Mouse (Mus musculus) MEL (cell line): ENCODE data around the gene Ppfibp1. TPM values are rescaled to one million over a fixed set of nuclear protein-coding genes. Genes with fewer than 3 reads are reported as not detected.

Experiments
- DNase-seq: peaks from one replicate; pipeline ENCODE4 v3.0.0; 2011; ENCODE audit warnings: low read depth, low spot score
- H3K27ac ChIP-seq: 2 replicates; pipeline ENCODE4 v1.5.1; 2012; ENCODE audit warnings: low read depth, mild to moderate bottlenecking, control low read depth, low read length, moderate library complexity; ENCODE audit not compliant: control insufficient read depth
- H3K27me3 ChIP-seq, 2 experiments: fragments of 150-350 bp in 1 of 2; sonication (generic) in 1 of 2; 2 replicates each; pipeline ENCODE4 v1.6.1; 2012; ENCODE audit warnings: low read length in 2 of 2, mild to moderate bottlenecking in 2 of 2, improper control_type of control experiment in 1 of 2, moderate library complexity in 1 of 2; ENCODE audit not compliant: insufficient read depth in 2 of 2, control insufficient read depth in 1 of 2
- H3K36me3 ChIP-seq, 2 experiments: 2 replicates each; pipeline ENCODE4 v1.6.1; 2012 to 2014; ENCODE audit warnings: low read length in 2 of 2, improper control_type of control experiment in 1 of 2, inconsistent platforms in 1 of 2, mild to moderate bottlenecking in 1 of 2; ENCODE audit not compliant: insufficient read depth in 2 of 2, control insufficient read depth in 1 of 2
- H3K4me1 ChIP-seq, 2 experiments: fragments of 150-350 bp in 1 of 2; sonication (generic) in 1 of 2; 2 replicates each; pipeline ENCODE4 v1.6.1; 2012; ENCODE audit warnings: low read length in 2 of 2, improper control_type of control experiment in 1 of 2, mild to moderate bottlenecking in 1 of 2; ENCODE audit not compliant: insufficient read depth in 2 of 2, control insufficient read depth in 1 of 2
- H3K4me3 ChIP-seq, 2 experiments: fragments of 150-350 bp in 1 of 2; sonication (generic) in 1 of 2; 2 replicates each; pipeline ENCODE4 v1.5.1; 2012; ENCODE audit warnings: low read depth in 2 of 2, low read length in 2 of 2, mild to moderate bottlenecking in 2 of 2, moderate library complexity in 2 of 2, control low read depth in 1 of 2, improper control_type of control experiment in 1 of 2; ENCODE audit not compliant: control insufficient read depth in 1 of 2, insufficient read depth in 1 of 2
- H3K79me2 ChIP-seq: 2 replicates; pipeline ENCODE4 v1.6.1; 2012; ENCODE audit warnings: mild to moderate bottlenecking, low read length, moderate library complexity; ENCODE audit not compliant: control insufficient read depth, poor library complexity, insufficient read depth
- H3K9ac ChIP-seq: 2 replicates; pipeline ENCODE4 v1.6.1; 2012; ENCODE audit warnings: low read depth, mild to moderate bottlenecking, control low read depth, low read length, moderate library complexity; ENCODE audit not compliant: control insufficient read depth, poor library complexity, severe bottlenecking
- H3K9me3 ChIP-seq: fragments of 150-350 bp; sonication (generic); replicated peaks from 2 replicates; pipeline ENCODE4 v1.6.1; 2012; ENCODE audit warnings: mild to moderate bottlenecking, low read length, improper control_type of control experiment, moderate library complexity; ENCODE audit not compliant: insufficient read depth
- BHLHE40 ChIP-seq: IDR thresholded peaks from 2 replicates; pipeline ENCODE4 v1.6.1; 2012; ENCODE audit warnings: low read depth, mild to moderate bottlenecking, inconsistent platforms, low read length, improper control_type of control experiment, borderline replicate concordance
- CHD1 ChIP-seq: IDR thresholded peaks from 2 replicates; pipeline ENCODE4 v1.6.1; 2012; ENCODE audit warnings: low read depth, mild to moderate bottlenecking, inconsistent platforms, low read length, improper control_type of control experiment
- CHD2 ChIP-seq: IDR thresholded peaks from 2 replicates; pipeline ENCODE4 v1.6.1; 2011; ENCODE audit warnings: low read length, improper control_type of control experiment
- CTCF ChIP-seq, 3 experiments: IDR thresholded peaks in 2 of 3; conservative IDR thresholded peaks in 1 of 3; 2 replicates each; pipeline ENCODE4 v1.5.1; 2011 to 2012; ENCODE audit warnings: low read length in 3 of 3, low read depth in 2 of 3, mild to moderate bottlenecking in 2 of 3, improper control_type of control experiment in 1 of 3, inconsistent platforms in 1 of 3, mixed read lengths in 1 of 3, moderate library complexity in 1 of 3; ENCODE audit not compliant: control insufficient read depth in 1 of 3, insufficient read depth in 1 of 3, poor library complexity in 1 of 3, severe bottlenecking in 1 of 3
- E2F4 ChIP-seq: IDR thresholded peaks from 2 replicates; pipeline ENCODE4 v1.6.1; 2011; ENCODE audit warnings: low read depth, low read length, improper control_type of control experiment, borderline replicate concordance
- EP300 ChIP-seq, 2 experiments: IDR thresholded peaks; 2 replicates each; pipeline ENCODE4 v1.6.1; 2011; ENCODE audit warnings: improper control_type of control experiment in 2 of 2, low read length in 2 of 2, low read depth in 1 of 2, mild to moderate bottlenecking in 1 of 2
- ETS1 ChIP-seq: IDR thresholded peaks from 2 replicates; pipeline ENCODE4 v1.6.1; 2012; ENCODE audit warnings: low read depth, mild to moderate bottlenecking, inconsistent platforms, low read length, improper control_type of control experiment, moderate library complexity
- GABPA ChIP-seq: IDR thresholded peaks from 2 replicates; pipeline ENCODE4 v1.6.1; 2012; ENCODE audit warnings: low read depth, mild to moderate bottlenecking, inconsistent platforms, low read length, improper control_type of control experiment, moderate library complexity
- GATA1 ChIP-seq: IDR thresholded peaks from 2 replicates; pipeline ENCODE4 v1.6.1; 2011; ENCODE audit warnings: low read depth, low read length, improper control_type of control experiment
- HCFC1 ChIP-seq: IDR thresholded peaks from 2 replicates; pipeline ENCODE4 v1.6.1; 2012; ENCODE audit warnings: low read depth, mild to moderate bottlenecking, inconsistent platforms, low read length, improper control_type of control experiment, moderate library complexity
- JUND ChIP-seq: IDR thresholded peaks from 2 replicates; pipeline ENCODE4 v1.6.1; 2011; ENCODE audit warnings: low read depth, mild to moderate bottlenecking, improper control_type of control experiment, low read length
- KAT2A ChIP-seq: conservative IDR thresholded peaks from 2 replicates; pipeline ENCODE4 v1.6.1; 2012; ENCODE audit warnings: low read depth, low read length, improper control_type of control experiment, inconsistent platforms
- MAX ChIP-seq: IDR thresholded peaks from 2 replicates; pipeline ENCODE4 v1.6.1; 2011; ENCODE audit warnings: low read length, improper control_type of control experiment
- MYB ChIP-seq: IDR thresholded peaks from 2 replicates; pipeline ENCODE4 v1.6.1; 2011; ENCODE audit warnings: mild to moderate bottlenecking, low read depth, low read length, improper control_type of control experiment
- MYC ChIP-seq: IDR thresholded peaks from 2 replicates; pipeline ENCODE4 v1.6.1; 2011; ENCODE audit warnings: low read depth, mild to moderate bottlenecking, low read length, improper control_type of control experiment, moderate library complexity
- POLR2A ChIP-seq, 2 experiments: IDR thresholded peaks; 2 replicates each; pipeline ENCODE4 v1.6.1; 2011 to 2012; ENCODE audit warnings: low read length in 2 of 2, mild to moderate bottlenecking in 2 of 2, control low read depth in 1 of 2, improper control_type of control experiment in 1 of 2, low read depth in 1 of 2, moderate library complexity in 1 of 2; ENCODE audit not compliant: control insufficient read depth in 1 of 2, insufficient read depth in 1 of 2, poor library complexity in 1 of 2
- POLR2AphosphoS2 ChIP-seq: IDR thresholded peaks from 2 replicates; pipeline ENCODE4 v1.6.1; 2011; ENCODE audit warnings: low read length, improper control_type of control experiment
- RAD21 ChIP-seq: IDR thresholded peaks from 2 replicates; pipeline ENCODE4 v1.6.1; 2011; ENCODE audit warnings: mild to moderate bottlenecking, low read depth, low read length, improper control_type of control experiment
- RCOR1 ChIP-seq: IDR thresholded peaks from 2 replicates; pipeline ENCODE4 v1.6.1; 2012; ENCODE audit warnings: low read depth, mild to moderate bottlenecking, inconsistent platforms, low read length, improper control_type of control experiment
- SMC3 ChIP-seq: IDR thresholded peaks from 2 replicates; pipeline ENCODE4 v1.6.1; 2011; ENCODE audit warnings: low read depth, low read length, improper control_type of control experiment
- TAL1 ChIP-seq: IDR thresholded peaks from 2 replicates; pipeline ENCODE4 v1.6.1; 2012; ENCODE audit warnings: mild to moderate bottlenecking, inconsistent platforms, low read length, moderate library complexity, mixed read lengths
- TBP ChIP-seq: IDR thresholded peaks from 2 replicates; pipeline ENCODE4 v1.8.0; 2011; ENCODE audit warnings: low read depth, low read length, improper control_type of control experiment
- UBTF ChIP-seq: IDR thresholded peaks from 2 replicates; pipeline ENCODE4 v1.6.1; 2012; ENCODE audit warnings: low read depth, mild to moderate bottlenecking, inconsistent platforms, low read length, improper control_type of control experiment, moderate library complexity, borderline replicate concordance; ENCODE audit not compliant: insufficient read depth
- USF1 ChIP-seq: IDR thresholded peaks from 2 replicates; pipeline ENCODE4 v1.6.1; 2014; ENCODE audit warnings: low read depth, mild to moderate bottlenecking, inconsistent platforms, low read length, improper control_type of control experiment, moderate library complexity
- USF2 ChIP-seq, 2 experiments: IDR thresholded peaks; 2 replicates each; pipeline ENCODE4 v1.6.1; 2011 to 2012; ENCODE audit warnings: improper control_type of control experiment in 2 of 2, low read length in 2 of 2, borderline replicate concordance in 1 of 2, inconsistent platforms in 1 of 2, low read depth in 1 of 2, mild to moderate bottlenecking in 1 of 2; ENCODE audit not compliant: insufficient read depth in 1 of 2
- ZC3H11A ChIP-seq: IDR thresholded peaks from 2 replicates; pipeline ENCODE4 v1.6.1; 2012; ENCODE audit warnings: low read depth, mild to moderate bottlenecking, inconsistent platforms, low read length, improper control_type of control experiment
- ZKSCAN1 ChIP-seq: IDR thresholded peaks from 2 replicates; pipeline ENCODE4 v1.6.1; 2012; ENCODE audit warnings: low read depth, mild to moderate bottlenecking, inconsistent platforms, low read length, improper control_type of control experiment, moderate library complexity
- ZMIZ1 ChIP-seq: IDR thresholded peaks from 2 replicates; pipeline ENCODE4 v1.6.1; 2012; ENCODE audit warnings: low read depth, mild to moderate bottlenecking, inconsistent platforms, low read length, improper control_type of control experiment, moderate library complexity
- ZNF384 ChIP-seq: IDR thresholded peaks from 2 replicates; pipeline ENCODE4 v1.6.1; 2012; ENCODE audit warnings: low read depth, mild to moderate bottlenecking, inconsistent platforms, low read length, improper control_type of control experiment
- polyA plus RNA-seq, 2 experiments: library from polyadenylated mRNA; stranded (reverse) in 1 of 2; unstranded in 1 of 2; fragments of >175 nt in 1 of 2; fragments of >200 nt in 1 of 2; gene quantifications; 2 replicates each; pipeline versions ENCODE4 v1.2.1 to v1.2.4; 2012; ENCODE audit warnings: low replicate concordance in 2 of 2, low read depth in 1 of 2; ENCODE audit not compliant: insufficient read length in 2 of 2, insufficient read depth in 1 of 2, missing spikeins in 1 of 2
- total RNA-seq: library from RNA; depleted of rRNA; stranded (reverse); fragments of 300-350 nt; gene quantifications from 2 replicates; pipeline ENCODE4 v1.2.3, GENCODE M21; 2012

Gene Ppfibp1
- total and polyA plus RNA-seq, 3 experiments = 12.2 to 14.6 TPM; not detected in 1

DNA sequence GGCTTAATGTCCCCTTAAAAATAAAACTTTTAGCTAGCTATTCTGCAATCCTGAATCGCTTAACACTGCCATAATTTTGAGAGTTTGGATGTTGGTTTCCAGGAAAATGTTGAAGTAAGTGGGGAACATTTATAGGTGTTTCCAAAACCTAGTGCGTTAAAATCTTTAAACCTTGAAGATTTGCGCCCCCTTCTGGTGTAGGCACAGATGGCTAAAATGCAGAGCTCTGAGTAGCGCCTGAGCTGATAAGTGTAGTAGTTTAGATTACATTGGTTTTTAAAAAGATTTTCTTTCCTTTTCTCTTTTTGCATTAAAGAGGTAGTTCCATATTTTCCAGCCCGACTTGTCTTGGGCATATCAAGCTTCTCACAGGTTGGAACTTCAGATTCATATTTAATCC is 105.9 kb downstream of the Ppfibp1 start:
- Histone ChIP-seq H3K9me3 (no peaks in the 10 kb centered on the region), H3K9ac (no peak overlapping the region), H3K27ac (no peak overlapping the region), H3K36me3 (no peaks in the 10 kb centered on the region), H3K4me3 (no peak overlapping the region), H3K4me1 (no peaks in the 10 kb centered on the region), H3K79me2 (no peaks in the 10 kb centered on the region), H3K27me3 (no peaks in the 10 kb centered on the region)
- TF ChIP-seq E2F4 (no peak), MAX (no peak), TBP (no peak), CHD1 (no peak), EP300 (IDR thresholded peaks at IDR 0.05; ENCODE audit: low read depth in 1 of 2, low read length in 2 of 2) (no peak), POLR2AphosphoS2 (no peak), GATA1 (peak; percentile 54), TAL1 (no peak), HCFC1 (no peak), GABPA (no peak), ZNF384 (no peak), KAT2A (no peak), POLR2A (IDR thresholded peaks at IDR 0.05; ENCODE audit: control insufficient read depth in 1 of 2, insufficient read depth in 1 of 2, low read depth in 1 of 2, low read length in 2 of 2, poor library complexity in 1 of 2) (no peak), UBTF (no peak), RCOR1 (peak; percentile 35; the same call in 1 of the 2 replicates), USF1 (no peak), SMC3 (peak; percentile 95), ETS1 (no peak), CTCF (IDR thresholded peaks at IDR 0.05 in 2 of 3, conservative IDR thresholded peaks at IDR 0.05 in 1 of 3; ENCODE audit: control insufficient read depth in 1 of 3, insufficient read depth in 1 of 3, low read depth in 2 of 3, low read length in 3 of 3, poor library complexity in 1 of 3, severe bottlenecking in 1 of 3) (peak; percentile 60 to 89 (median 67)), RAD21 (peak; percentile 85), USF2 (IDR thresholded peaks at IDR 0.05; ENCODE audit: borderline replicate concordance in 1 of 2, insufficient read depth in 1 of 2, low read depth in 1 of 2, low read length in 2 of 2) (no peak), ZC3H11A (peak; percentile 85), CHD2 (no peak), MYC (no peak), JUND (0 out of 2 replicates have a peak, but pooled peaks have one; percentile 38), ZKSCAN1 (no peak), ZMIZ1 (no peak), BHLHE40 (no peak), MYB (no peak)
- DNase-seq = peak; percentile 72
